Comparison of ENCODE assay signal across 3 mouse cellular contexts in the genomic region with DNA sequence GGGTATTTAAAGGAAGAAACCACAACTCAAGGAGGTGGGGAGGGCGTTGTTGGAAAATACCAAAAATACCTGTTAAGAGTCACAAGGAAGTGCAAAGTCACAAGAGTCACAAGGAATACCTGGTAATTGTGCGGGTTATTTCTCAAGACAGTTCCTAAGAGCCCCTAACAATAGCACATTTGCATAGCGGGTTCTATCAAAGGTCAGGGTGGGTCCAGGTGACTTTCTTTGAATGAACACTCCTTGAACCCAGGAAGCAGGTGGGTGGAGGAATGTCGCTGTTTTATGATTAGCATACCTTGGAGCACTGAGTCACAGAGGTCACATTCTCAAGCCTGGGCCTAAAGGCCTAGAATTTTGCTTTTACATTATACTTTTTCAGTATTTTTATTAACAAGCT.
DNase-seq lines count a peak whose midpoint lies in the region.

No protein-coding gene starts in this region.

- DNase-seq in ES-CJ7 (ENCODE audit: low read depth, low spot score) (peak; percentile 55), R1 (ENCODE audit: low read depth, low spot score) (peak; percentile 74), ZHBTc4 (ENCODE audit: low read depth, low spot score) (peak; percentile 30)
